Mouse (Mus musculus): Measurements from ENCODE around the gene Cldn15.
"Not testable (repeated sequence)": the region's sequence is repeated elsewhere in the genome, so short reads cannot be mapped to it uniquely, and the experiment has no call there.

GRCm38 (mm10) chr5:136940029-136940428 lies 26.4 kb upstream of the Cldn15 start:
- not testable (repeated sequence) for TF ChIP-seq CTCF, EP300 (IDR thresholded peaks at IDR 0.05; ENCODE audit: low read depth)
